Mouse (Mus musculus): ENCODE data around the gene Cyp2d10. TPM values are rescaled to one million over a fixed set of nuclear protein-coding genes. Genes with fewer than 3 reads are reported as not detected.

The Cyp2d10 gene
- polyA plus RNA-seq, 1 experiment from 2014 or later: not detected

Other genes with a start within 250 kb of the Cyp2d10 start
- gene Shisa8, start 194.4 kb downstream of the Cyp2d10 start, polyA plus RNA-seq (2016; fragmentation: Nextera tagmentation; extraction: Ambion mirVana): 1.6 and 1.8 TPM in 2 replicates
- gene Tnfrsf13c, start 182.8 kb downstream of the Cyp2d10 start, polyA plus RNA-seq (2016; fragmentation: Nextera tagmentation; extraction: Ambion mirVana): 0.18 and 0.46 TPM in 2 replicates
- gene Cenpm, start 162.4 kb downstream of the Cyp2d10 start, polyA plus RNA-seq (2016; fragmentation: Nextera tagmentation; extraction: Ambion mirVana): 86.2 and 92.6 TPM in 2 replicates
- gene 1500009C09Rik, start 154.8 kb downstream of the Cyp2d10 start, polyA plus RNA-seq (2016; fragmentation: Nextera tagmentation; extraction: Ambion mirVana): 0.17 and 1.5 TPM in 2 replicates
- gene Sept3, start 132.3 kb downstream of the Cyp2d10 start, polyA plus RNA-seq (2016; fragmentation: Nextera tagmentation; extraction: Ambion mirVana): 72.8 and 111 TPM in 2 replicates
- gene Wbp2nl, start 108.2 kb downstream of the Cyp2d10 start, polyA plus RNA-seq (2016; fragmentation: Nextera tagmentation; extraction: Ambion mirVana): 0.19 TPM in 1 of 2 replicates, not detected in the other
- 20.9 and 24.9 TPM in 2 replicates for gene Naga, start 68.3 kb downstream of the Cyp2d10 start, polyA plus RNA-seq (2016; fragmentation: Nextera tagmentation; extraction: Ambion mirVana)
- 4.8 TPM in 2 replicates for gene Pheta2, start 68.3 kb downstream of the Cyp2d10 start, polyA plus RNA-seq (2016; fragmentation: Nextera tagmentation; extraction: Ambion mirVana)
- gene Smdt1, start 68.2 kb downstream of the Cyp2d10 start, polyA plus RNA-seq (2016; fragmentation: Nextera tagmentation; extraction: Ambion mirVana): 269 and 314 TPM in 2 replicates
- 267 and 273 TPM in 2 replicates for gene Ndufa6, start 52.9 kb downstream of the Cyp2d10 start, polyA plus RNA-seq (2016; fragmentation: Nextera tagmentation; extraction: Ambion mirVana)
- gene Cyp2d22, start 26.9 kb downstream of the Cyp2d10 start, polyA plus RNA-seq (2016; fragmentation: Nextera tagmentation; extraction: Ambion mirVana): 2.5 and 3.0 TPM in 2 replicates
- not detected in 2 replicates for gene Cyp2d11, start 13.2 kb downstream of the Cyp2d10 start, polyA plus RNA-seq (2016; fragmentation: Nextera tagmentation; extraction: Ambion mirVana)
- not detected in 2 replicates for gene Cyp2d9, start 26.2 kb upstream of the Cyp2d10 start, polyA plus RNA-seq (2016; fragmentation: Nextera tagmentation; extraction: Ambion mirVana)
- gene Cyp2d12, start 147.9 kb upstream of the Cyp2d10 start, polyA plus RNA-seq (2016; fragmentation: Nextera tagmentation; extraction: Ambion mirVana): not detected in 2 replicates
- not detected in 2 replicates for gene Cyp2d34, start 213.8 kb upstream of the Cyp2d10 start, polyA plus RNA-seq (2016; fragmentation: Nextera tagmentation; extraction: Ambion mirVana)

Data from hindbrain, embryonic 10.5 days (tissue).